In the genomic region with DNA sequence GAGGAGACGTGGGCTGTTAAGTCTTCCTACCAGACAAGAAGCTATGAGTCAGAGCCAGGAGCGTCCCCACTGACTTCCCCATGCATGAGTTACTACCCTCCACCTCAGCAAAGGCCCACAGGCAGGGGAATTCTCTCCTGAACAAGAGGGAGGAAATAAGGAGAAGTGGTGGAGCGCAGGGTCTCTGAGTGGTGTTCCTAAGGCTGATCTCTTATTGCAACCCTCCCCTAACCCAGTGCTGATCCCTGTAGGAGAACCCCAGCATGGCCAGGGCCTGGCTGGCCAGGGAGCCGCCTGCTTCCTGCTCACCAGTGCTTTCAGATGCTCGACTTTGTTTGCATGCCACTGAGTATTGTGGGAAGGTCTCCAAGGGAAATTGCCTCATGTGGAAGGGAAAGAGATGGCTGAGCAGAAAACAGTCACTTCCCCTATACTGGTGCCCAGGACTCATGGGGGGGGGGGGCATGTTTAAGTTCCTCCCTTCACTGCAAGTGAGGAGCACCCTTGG, we compare ENCODE assay signal across 10 mouse cellular contexts.
DNase-seq lines count a peak whose midpoint lies in the region; ATAC-seq and TF ChIP-seq lines count a peak whose summit lies in the region.
"Had no signal": no experiment of that assay in that cellular context is flagged by ENCODE, and none has a peak within 500 bp of the region (broad histone marks: within the 10 kb centered on the region; RNA-seq: fewer than 3 reads in every experiment).

No protein-coding gene starts in this region.

- H3K4me3 ChIP-seq in bone marrow, adult 2 months (replicated peaks; ENCODE audit: control insufficient read depth, low read depth, low read length), result no peak overlapping the region
- no peak overlapping the region for H3K4me3 ChIP-seq in lung, embryonic 15.5 days
- H3K4me3 ChIP-seq in left cerebral cortex, adult 2 months, result no peak overlapping the region
- H3K4me3 ChIP-seq: erythroblast, embryonic 14.5 days had no signal

- peak; percentile 35 for DNase-seq in gastrocnemius, adult 18-20 months (ENCODE audit: low spot score)
- no peak for DNase-seq in gastrocnemius, postnatal 4 days (ENCODE audit: low spot score in 2 of 2)
- peak; percentile 45 for DNase-seq in heart, postnatal 25 days (ENCODE audit: low spot score)
- DNase-seq in urinary bladder, postnatal 14 days (ENCODE audit: low spot score), result no peak
- DNase-seq in retina, postnatal 1 day, result no peak
- DNase-seq in left cerebral cortex, adult 2 months (ENCODE audit: extremely low spot score in 1 of 2, low spot score in 2 of 2), result no peak
- DNase-seq: layer of hippocampus, postnatal 36 days had no signal

- TF ChIP-seq POLR2A in bone marrow, adult 2 months (IDR thresholded peaks at IDR 0.05; ENCODE audit: borderline replicate concordance, control insufficient read depth, low read depth, low read length), result peak; percentile 51; the same call in 1 of the 2 replicates

- H3K27ac ChIP-seq in bone marrow, adult 2 months (ENCODE audit: control insufficient read depth, insufficient read depth, low read depth, low read length, poor library complexity), result peak overlapping the region; percentile 89
- peak overlapping the region; percentile 69 for H3K27ac ChIP-seq in lung, embryonic 15.5 days
- no peak overlapping the region for H3K27ac ChIP-seq in left cerebral cortex, adult 2 months

- H3K9me3 ChIP-seq in lung, embryonic 15.5 days, result peaks cover 4% of the 10 kb centered on the region

- no peaks in the 10 kb centered on the region for H3K36me3 ChIP-seq in lung, embryonic 15.5 days

- 0 out of 2 replicates have a peak, but pooled peaks have one; percentile 5 for TF ChIP-seq CTCF in bone marrow, adult 2 months (IDR thresholded peaks at IDR 0.05; ENCODE audit: control insufficient read depth, insufficient read depth, low read length)
- no peak for TF ChIP-seq CTCF in left cerebral cortex, adult 2 months (IDR thresholded peaks at IDR 0.05)

- H3K4me2 ChIP-seq in lung, embryonic 15.5 days, result no peak overlapping the region

- H3K9ac ChIP-seq in lung, embryonic 15.5 days, result no peak overlapping the region

- no peaks in the 10 kb centered on the region for H3K27me3 ChIP-seq in lung, embryonic 15.5 days

- WGBS in bone marrow, adult 2 months, result 12% methylated on average over 5 of the region's 5 CpGs
- WGBS in lung, embryonic 15.5 days, result 55% methylated on average over 5 of the region's 5 CpGs

- peak; percentile 52; the same call in 1 of the 2 replicates for ATAC-seq in lung, embryonic 15.5 days (ENCODE audit: borderline replicate concordance, extremely low read depth, low FRiP score, low TSS enrichment)

- intact Hi-C loops in heart, postnatal 25 days (cut with DNase I), result no loop called here
- intact Hi-C loops in left cerebral cortex, adult 2 months (cut with DNase I), result no loop called here

- peaks cover 10% of the 10 kb centered on the region for H3K4me1 ChIP-seq in bone marrow, adult 2 months (ENCODE audit: control insufficient read depth, insufficient read depth, low read length)
- peaks cover 16% of the 10 kb centered on the region for H3K4me1 ChIP-seq in lung, embryonic 15.5 days

Comparison
In these comparisons a context has a peak if more than half of its experiments do, and no peak if none do; other contexts are left out.
1. DNase-seq: peak in gastrocnemius, adult 18-20 months (single experiment) and heart, postnatal 25 days (single experiment); none in gastrocnemius, postnatal 4 days (0 of 2), urinary bladder, postnatal 14 days (single experiment), retina, postnatal 1 day (single experiment) and left cerebral cortex, adult 2 months (0 of 2).